Mouse (Mus musculus): ENCODE data around the gene Pdcd1lg2. TPM values are rescaled to one million over a fixed set of nuclear protein-coding genes. Genes with fewer than 3 reads are reported as not detected.

The Pdcd1lg2 gene
- polyA plus RNA-seq, 1 experiment from 2014 or later: not detected

DNA sequence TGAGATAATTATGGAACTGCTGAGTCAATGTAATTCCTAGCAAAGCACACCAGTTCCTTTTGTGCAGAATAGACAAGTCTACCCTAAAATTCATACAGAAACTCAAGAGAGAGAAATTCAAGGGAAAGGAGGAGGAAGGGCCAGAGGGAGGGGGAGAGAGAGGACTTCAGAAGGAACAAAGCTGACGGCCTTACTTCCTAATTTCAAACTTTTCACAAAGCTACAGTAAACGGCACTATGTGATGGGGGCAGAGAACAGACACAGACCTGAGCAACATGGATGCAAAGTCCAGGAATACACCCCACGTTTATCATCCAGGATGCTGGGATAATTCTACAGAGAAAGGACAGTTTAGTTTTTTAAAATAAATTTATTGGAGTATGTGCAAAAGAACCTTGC is 8.8 kb downstream of the Pdcd1lg2 start:
- Histone ChIP-seq H3K4me3 (ENCODE audit: low read depth, low read length) (no peak overlapping the region), H3K27me3 (ENCODE audit: control insufficient read depth, insufficient read depth, low read length) (no peaks in the 10 kb centered on the region), H3K9ac (ENCODE audit: low read length) (no peak overlapping the region), H3K36me3 (ENCODE audit: control insufficient read depth, insufficient read depth, low read length) (no peaks in the 10 kb centered on the region), H3K9me3 (ENCODE audit: control insufficient read depth, low read length) (no peaks in the 10 kb centered on the region), H3K4me2 (ENCODE audit: low read depth, severe bottlenecking) (no peak overlapping the region), H3K4me1 (ENCODE audit: control insufficient read depth, insufficient read depth, low read length) (no peaks in the 10 kb centered on the region), H3K27ac (replicated peaks; ENCODE audit: low read depth, low read length) (no peak overlapping the region)
- WGBS: 77% methylated on average over 3 of the region's 3 CpGs
- ATAC-seq (ENCODE audit: insufficient number of reproducible peaks, low FRiP score, low TSS enrichment, low read depth) (no peak), DNase-seq (ENCODE audit: low spot score) (no peak)

DNA sequence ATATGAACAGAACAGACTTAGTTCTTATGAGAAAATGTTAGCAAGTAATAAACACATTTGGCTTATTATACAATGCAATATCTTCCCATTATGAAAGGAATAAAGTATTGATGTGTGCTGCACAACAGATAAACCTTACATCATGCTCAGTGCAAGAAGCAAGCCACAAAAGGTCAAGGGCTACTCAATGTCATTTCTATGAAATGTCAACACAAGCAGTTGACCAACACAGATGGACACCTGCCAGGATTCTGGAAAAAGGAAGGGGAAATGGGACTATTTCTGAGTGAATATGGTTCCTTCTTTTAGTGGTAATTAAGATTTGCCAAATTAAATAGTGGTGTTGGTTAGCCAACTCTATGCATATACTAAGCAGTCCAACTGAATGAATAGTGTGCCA is 9.2 kb downstream of the Pdcd1lg2 start:
- no peak overlapping the region for H3K27ac ChIP-seq (replicated peaks; ENCODE audit: low read depth, low read length)
- H3K4me1 ChIP-seq (ENCODE audit: control insufficient read depth, insufficient read depth, low read length): no peaks in the 10 kb centered on the region
- H3K4me2 ChIP-seq (ENCODE audit: low read depth, severe bottlenecking): no peak overlapping the region
- DNase-seq (ENCODE audit: low spot score) (no peak), ATAC-seq (ENCODE audit: insufficient number of reproducible peaks, low FRiP score, low TSS enrichment, low read depth) (no peak)
- H3K9ac ChIP-seq (ENCODE audit: low read length): no peak overlapping the region
- no peaks in the 10 kb centered on the region for H3K36me3 ChIP-seq (ENCODE audit: control insufficient read depth, insufficient read depth, low read length)
- H3K4me3 ChIP-seq (ENCODE audit: low read depth, low read length): no peak overlapping the region
- H3K27me3 ChIP-seq (ENCODE audit: control insufficient read depth, insufficient read depth, low read length): no peaks in the 10 kb centered on the region
- no peaks in the 10 kb centered on the region for H3K9me3 ChIP-seq (ENCODE audit: control insufficient read depth, low read length)

GRCm38 (mm10) chr19:29420397-29420796 is 9.7 kb downstream of the Pdcd1lg2 start:
- Histone ChIP-seq H3K36me3 (ENCODE audit: control insufficient read depth, insufficient read depth, low read length) (no peaks in the 10 kb centered on the region), H3K4me2 (ENCODE audit: low read depth, severe bottlenecking) (no peak overlapping the region), H3K27ac (replicated peaks; ENCODE audit: low read depth, low read length) (no peak overlapping the region), H3K27me3 (ENCODE audit: control insufficient read depth, insufficient read depth, low read length) (no peaks in the 10 kb centered on the region), H3K9ac (ENCODE audit: low read length) (no peak overlapping the region), H3K9me3 (ENCODE audit: control insufficient read depth, low read length) (no peaks in the 10 kb centered on the region), H3K4me3 (ENCODE audit: low read depth, low read length) (no peak overlapping the region), H3K4me1 (ENCODE audit: control insufficient read depth, insufficient read depth, low read length) (no peaks in the 10 kb centered on the region)
- ATAC-seq (ENCODE audit: insufficient number of reproducible peaks, low FRiP score, low TSS enrichment, low read depth): no peak
- DNase-seq (ENCODE audit: low spot score): no peak
- 81% methylated on average over 8 of the region's 8 CpGs for WGBS

DNA sequence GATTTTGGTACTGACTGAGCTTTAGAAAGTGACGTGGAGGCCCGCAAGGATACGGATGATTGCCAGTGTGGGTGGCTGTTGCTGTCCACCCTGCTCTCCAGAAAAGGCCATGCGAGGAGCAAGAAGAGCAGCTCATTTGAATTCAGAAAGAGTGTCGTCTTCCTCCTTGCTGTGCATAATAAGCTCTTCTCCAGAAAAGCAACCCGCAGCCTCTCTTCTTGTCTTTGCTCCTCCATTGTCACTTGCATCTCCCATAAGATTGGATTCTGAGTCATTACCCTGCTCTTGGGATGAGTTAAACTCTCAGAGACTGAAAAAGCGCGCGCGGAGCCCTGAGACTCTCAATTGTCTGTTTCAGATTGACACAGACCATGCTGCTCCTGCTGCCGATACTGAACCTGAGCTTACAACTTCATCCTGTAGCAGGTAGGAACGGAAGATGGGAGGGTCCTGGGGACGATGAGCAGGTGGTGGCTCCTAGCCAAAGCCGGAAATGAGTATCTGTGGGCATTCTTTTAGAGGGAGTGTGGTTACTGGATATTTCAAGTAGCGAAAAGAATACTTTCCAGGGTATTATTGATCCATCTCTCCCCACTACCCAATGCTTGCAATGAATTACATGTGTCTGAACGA is 11.4 kb downstream of the Pdcd1lg2 start:
- H3K27me3 ChIP-seq (ENCODE audit: control insufficient read depth, insufficient read depth, low read length): no peaks in the 10 kb centered on the region
- ATAC-seq (ENCODE audit: insufficient number of reproducible peaks, low FRiP score, low TSS enrichment, low read depth): no peak
- no peak overlapping the region for H3K27ac ChIP-seq (replicated peaks; ENCODE audit: low read depth, low read length)
- H3K9me3 ChIP-seq (ENCODE audit: control insufficient read depth, low read length): no peaks in the 10 kb centered on the region
- H3K4me1 ChIP-seq (ENCODE audit: control insufficient read depth, insufficient read depth, low read length): no peaks in the 10 kb centered on the region
- H3K4me2 ChIP-seq (ENCODE audit: low read depth, severe bottlenecking): no peak overlapping the region
- H3K9ac ChIP-seq (ENCODE audit: low read length): no peak overlapping the region
- no peak for DNase-seq (ENCODE audit: low spot score)
- H3K36me3 ChIP-seq (ENCODE audit: control insufficient read depth, insufficient read depth, low read length): no peaks in the 10 kb centered on the region
- no peak overlapping the region for H3K4me3 ChIP-seq (ENCODE audit: low read depth, low read length)
- 88% methylated on average over 16 of the region's 16 CpGs for WGBS

- no peak overlapping the region for H3K4me3 ChIP-seq (ENCODE audit: low read depth, low read length)
- no peak overlapping the region for H3K27ac ChIP-seq (replicated peaks; ENCODE audit: low read depth, low read length)
- H3K36me3 ChIP-seq (ENCODE audit: control insufficient read depth, insufficient read depth, low read length): no peaks in the 10 kb centered on the region
- H3K4me2 ChIP-seq (ENCODE audit: low read depth, severe bottlenecking): no peak overlapping the region
- 89% methylated on average over 7 of the region's 7 CpGs for WGBS
- no peak for ATAC-seq (ENCODE audit: insufficient number of reproducible peaks, low FRiP score, low TSS enrichment, low read depth)
- H3K27me3 ChIP-seq (ENCODE audit: control insufficient read depth, insufficient read depth, low read length): no peaks in the 10 kb centered on the region
- no peak for DNase-seq (ENCODE audit: low spot score)
- no peak overlapping the region for H3K9ac ChIP-seq (ENCODE audit: low read length)
- H3K4me1 ChIP-seq (ENCODE audit: control insufficient read depth, insufficient read depth, low read length): no peaks in the 10 kb centered on the region
- no peaks in the 10 kb centered on the region for H3K9me3 ChIP-seq (ENCODE audit: control insufficient read depth, low read length)
Observed at GRCm38 (mm10) chr19:29422796-29423195, 12.1 kb downstream of the Pdcd1lg2 start.

GRCm38 (mm10) chr19:29430516-29430915 is 19.8 kb downstream of the Pdcd1lg2 start:
- Histone ChIP-seq H3K36me3 (ENCODE audit: control insufficient read depth, insufficient read depth, low read length) (no peaks in the 10 kb centered on the region), H3K4me1 (ENCODE audit: control insufficient read depth, insufficient read depth, low read length) (no peaks in the 10 kb centered on the region), H3K4me2 (ENCODE audit: low read depth, severe bottlenecking) (no peak overlapping the region), H3K4me3 (ENCODE audit: low read depth, low read length) (no peak overlapping the region), H3K9me3 (ENCODE audit: control insufficient read depth, low read length) (no peaks in the 10 kb centered on the region), H3K27ac (replicated peaks; ENCODE audit: low read depth, low read length) (no peak overlapping the region), H3K9ac (ENCODE audit: low read length) (no peak overlapping the region), H3K27me3 (ENCODE audit: control insufficient read depth, insufficient read depth, low read length) (no peaks in the 10 kb centered on the region)
- ATAC-seq (ENCODE audit: insufficient number of reproducible peaks, low FRiP score, low TSS enrichment, low read depth) (no peak), DNase-seq (ENCODE audit: low spot score) (no peak)
- 85% methylated on average over 3 of the region's 3 CpGs for WGBS

DNA sequence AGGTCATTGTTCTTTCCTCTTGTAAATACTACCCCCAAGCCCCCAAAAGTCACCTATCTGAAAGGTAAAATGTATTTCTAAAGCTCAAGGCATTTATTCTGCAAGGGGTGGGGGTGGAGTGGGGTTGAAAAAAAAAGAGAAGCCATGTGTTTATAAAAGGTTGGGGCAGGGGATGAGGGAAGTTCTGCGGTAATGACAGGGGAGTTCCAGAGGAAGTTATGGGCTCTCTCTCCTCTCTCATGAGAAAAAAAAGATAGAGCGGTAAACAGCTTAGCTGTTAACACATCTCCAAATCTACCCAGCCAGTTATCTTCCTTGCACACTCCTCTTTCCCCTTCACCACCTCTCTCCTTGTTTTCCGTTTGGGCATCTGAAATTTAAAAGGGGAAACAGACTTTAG is 20.2 kb downstream of the Pdcd1lg2 start:
- DNase-seq (ENCODE audit: low spot score) (no peak), ATAC-seq (ENCODE audit: insufficient number of reproducible peaks, low FRiP score, low TSS enrichment, low read depth) (no peak)
- H3K4me1 ChIP-seq (ENCODE audit: control insufficient read depth, insufficient read depth, low read length): no peaks in the 10 kb centered on the region
- H3K27me3 ChIP-seq (ENCODE audit: control insufficient read depth, insufficient read depth, low read length): no peaks in the 10 kb centered on the region
- WGBS: 79% methylated on average over 3 of the region's 3 CpGs
- H3K9ac ChIP-seq (ENCODE audit: low read length): no peak overlapping the region
- H3K27ac ChIP-seq (replicated peaks; ENCODE audit: low read depth, low read length): no peak overlapping the region
- no peak overlapping the region for H3K4me2 ChIP-seq (ENCODE audit: low read depth, severe bottlenecking)
- H3K36me3 ChIP-seq (ENCODE audit: control insufficient read depth, insufficient read depth, low read length): no peaks in the 10 kb centered on the region
- no peaks in the 10 kb centered on the region for H3K9me3 ChIP-seq (ENCODE audit: control insufficient read depth, low read length)
- no peak overlapping the region for H3K4me3 ChIP-seq (ENCODE audit: low read depth, low read length)

DNA sequence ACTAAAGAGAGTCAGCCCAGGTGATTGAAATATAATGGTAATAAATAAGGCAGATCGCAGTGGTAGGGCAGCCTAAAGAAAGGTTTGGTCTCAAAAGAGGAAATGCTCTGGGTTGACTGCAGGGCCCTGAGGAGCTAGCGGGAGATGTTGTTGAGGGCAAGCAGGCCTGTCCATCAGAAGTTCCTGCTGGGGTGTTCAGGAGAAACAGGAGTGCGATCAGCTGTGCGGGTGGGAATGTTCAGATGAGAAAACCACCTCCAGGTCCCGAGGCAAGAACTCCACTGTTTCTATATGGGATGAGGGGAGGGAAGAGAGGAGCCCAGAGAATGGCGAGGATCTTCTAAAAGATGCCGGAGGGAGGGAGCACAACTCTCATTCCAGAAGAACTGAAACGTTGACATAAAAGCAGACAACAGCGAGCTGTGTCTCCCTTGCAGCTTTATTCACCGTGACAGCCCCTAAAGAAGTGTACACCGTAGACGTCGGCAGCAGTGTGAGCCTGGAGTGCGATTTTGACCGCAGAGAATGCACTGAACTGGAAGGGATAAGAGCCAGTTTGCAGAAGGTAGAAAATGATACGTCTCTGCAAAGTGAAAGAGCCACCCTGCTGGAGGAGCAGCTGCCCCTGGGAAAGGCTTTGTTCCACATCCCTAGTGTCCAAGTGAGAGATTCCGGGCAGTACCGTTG is 26.2 kb downstream of the Pdcd1lg2 start:
- Histone ChIP-seq H3K27me3 (ENCODE audit: control insufficient read depth, insufficient read depth, low read length) (no peaks in the 10 kb centered on the region), H3K4me3 (ENCODE audit: low read depth, low read length) (no peak overlapping the region), H3K9me3 (ENCODE audit: control insufficient read depth, low read length) (no peaks in the 10 kb centered on the region), H3K4me2 (ENCODE audit: low read depth, severe bottlenecking) (no peak overlapping the region), H3K36me3 (ENCODE audit: control insufficient read depth, insufficient read depth, low read length) (no peaks in the 10 kb centered on the region), H3K4me1 (ENCODE audit: control insufficient read depth, insufficient read depth, low read length) (no peaks in the 10 kb centered on the region), H3K9ac (ENCODE audit: low read length) (no peak overlapping the region), H3K27ac (replicated peaks; ENCODE audit: low read depth, low read length) (no peak overlapping the region)
- DNase-seq (ENCODE audit: low spot score): no peak
- WGBS: 91% methylated on average over 18 of the region's 18 CpGs
- ATAC-seq (ENCODE audit: insufficient number of reproducible peaks, low FRiP score, low TSS enrichment, low read depth): no peak

GRCm38 (mm10) chr19:29437849-29438248 is 27.1 kb downstream of the Pdcd1lg2 start:
- DNase-seq (ENCODE audit: low spot score): no peak
- 94% methylated on average over 1 of the region's 1 CpGs for WGBS
- H3K36me3 ChIP-seq (ENCODE audit: control insufficient read depth, insufficient read depth, low read length): no peaks in the 10 kb centered on the region

More at GRCm38 (mm10) chr19:29437849-29438248, 27.1 kb downstream of the Pdcd1lg2 start:
- H3K9ac ChIP-seq (ENCODE audit: low read length): no peak overlapping the region
- no peak overlapping the region for H3K4me3 ChIP-seq (ENCODE audit: low read depth, low read length)
- no peak for ATAC-seq (ENCODE audit: insufficient number of reproducible peaks, low FRiP score, low TSS enrichment, low read depth)
- H3K9me3 ChIP-seq (ENCODE audit: control insufficient read depth, low read length): no peaks in the 10 kb centered on the region
- no peaks in the 10 kb centered on the region for H3K4me1 ChIP-seq (ENCODE audit: control insufficient read depth, insufficient read depth, low read length)
- H3K4me2 ChIP-seq (ENCODE audit: low read depth, severe bottlenecking): no peak overlapping the region
- no peaks in the 10 kb centered on the region for H3K27me3 ChIP-seq (ENCODE audit: control insufficient read depth, insufficient read depth, low read length)
- no peak overlapping the region for H3K27ac ChIP-seq (replicated peaks; ENCODE audit: low read depth, low read length)
